Mouse (Mus musculus) megakaryocyte, embryonic 14.5 days (primary cell): ENCODE measurements around the gene Grrp1.

Experiments used
- FLI1 ChIP-seq: IDR thresholded peaks from 2 replicates; pipeline ENCODE4 v1.6.1; 2012; ENCODE audit warnings: low read length, inconsistent platforms, mixed read lengths
- GATA1 ChIP-seq: IDR thresholded peaks from 3 replicates; pipeline ENCODE4 v1.6.1; 2012; ENCODE audit warnings: mixed read lengths, low read length, inconsistent platforms, borderline replicate concordance

DNA sequence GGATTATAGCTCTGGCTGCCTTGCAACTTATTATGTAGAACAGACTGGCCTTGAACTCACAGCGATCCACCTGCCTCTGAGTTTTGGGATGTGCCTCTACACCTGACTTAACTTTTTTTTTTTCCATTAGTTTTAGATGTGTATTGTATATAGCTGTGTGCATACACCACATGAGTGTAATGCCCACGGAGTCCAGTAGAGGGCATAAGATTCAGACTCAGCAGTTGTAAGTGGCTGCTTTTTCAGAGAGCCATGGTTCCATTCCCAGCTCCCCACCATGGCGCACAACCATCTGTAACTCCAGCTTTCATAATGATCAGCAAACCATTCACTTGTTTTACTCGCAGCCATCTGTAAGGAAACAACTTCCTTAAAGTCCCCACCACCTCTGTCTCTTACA, 42.6 kb upstream of the Grrp1 start:
- TF ChIP-seq GATA1 (no peak), FLI1 (no peak)
